Mouse (Mus musculus): ENCODE results near the gene Zfp467.

GRCm38 (mm10) chr6:48416486-48416885 is 29.1 kb downstream of the Zfp467 start:
- TF ChIP-seq POLR2A (IDR thresholded peaks at IDR 0.05; ENCODE audit: insufficient read length, low read depth) (no peak), MAX (IDR thresholded peaks at IDR 0.05; ENCODE audit: low read depth) (no peak), MYOD1 (IDR thresholded peaks at IDR 0.05; ENCODE audit: control insufficient read depth in 1 of 3, insufficient read length in 2 of 3, low read depth in 2 of 3) (no peak)

Measured in myocyte (in vitro differentiated cells).